Comparison of ENCODE assay signal across 24 mouse cellular contexts in genomic region chr13:39441799-39442198, GRCm38 (mm10).
"Had no signal": no experiment of that assay in that cellular context is flagged by ENCODE, and none has a peak within 500 bp of the region (broad histone marks: within the 10 kb centered on the region; RNA-seq: fewer than 3 reads in every experiment).

No protein-coding gene starts in this region.

- H3K4me1 ChIP-seq: heart, embryonic 13.5 days; heart, embryonic 15.5 days; hindbrain, embryonic 13.5 days; hindbrain, embryonic 15.5 days; kidney, embryonic 15.5 days; limb, embryonic 10.5 days; limb, embryonic 12.5 days had no signal

- H3K9ac ChIP-seq: heart, embryonic 13.5 days; heart, embryonic 15.5 days; hindbrain, embryonic 13.5 days; hindbrain, embryonic 15.5 days; kidney, embryonic 15.5 days; limb, embryonic 12.5 days had no signal

- DNase-seq: gastrocnemius, postnatal 14 days; gastrocnemius, postnatal 36 days; heart, adult 18-20 months; heart, postnatal 14 days; heart, postnatal 36 days; kidney, adult 11 months; kidney, adult 2 months; kidney, adult 9 months; kidney, postnatal 14 days; kidney, postnatal 36 days; layer of hippocampus, adult 9-11 months; layer of hippocampus, postnatal 36 days; liver had no signal

- ATAC-seq: hindbrain, postnatal 0 days; intestine, embryonic 16.5 days had no signal

- H3K36me3 ChIP-seq: heart, embryonic 13.5 days; heart, embryonic 15.5 days; hindbrain, embryonic 13.5 days; hindbrain, embryonic 15.5 days; kidney, embryonic 15.5 days; limb, embryonic 10.5 days; limb, embryonic 12.5 days had no signal

- H3K4me2 ChIP-seq: heart, embryonic 11.5 days; heart, embryonic 13.5 days; heart, embryonic 15.5 days; hindbrain, embryonic 13.5 days; hindbrain, embryonic 15.5 days; kidney, embryonic 15.5 days; limb, embryonic 12.5 days had no signal

- H3K27ac ChIP-seq: heart, embryonic 13.5 days; heart, embryonic 15.5 days; hindbrain, embryonic 13.5 days; hindbrain, embryonic 15.5 days; hindbrain, postnatal 0 days; kidney, embryonic 15.5 days; kidney, postnatal 0 days; limb, embryonic 10.5 days; limb, embryonic 12.5 days had no signal

- H3K9me3 ChIP-seq: heart, embryonic 13.5 days; heart, embryonic 15.5 days; hindbrain, embryonic 13.5 days; hindbrain, embryonic 15.5 days; kidney, embryonic 15.5 days; limb, embryonic 10.5 days; limb, embryonic 12.5 days had no signal

- H3K4me3 ChIP-seq: heart, embryonic 13.5 days; heart, embryonic 15.5 days; hindbrain, embryonic 13.5 days; hindbrain, embryonic 15.5 days; kidney, embryonic 15.5 days; limb, embryonic 10.5 days; limb, embryonic 12.5 days had no signal

- H3K27me3 ChIP-seq: heart, embryonic 13.5 days; heart, embryonic 15.5 days; kidney, embryonic 15.5 days had no signal
